Mouse (Mus musculus): ENCODE results near the gene Usp5.

GRCm38 (mm10) chr6:124796200-124796599, 33.1 kb downstream of the Usp5 start:
- TF ChIP-seq CTCF (IDR thresholded peaks at IDR 0.05; ENCODE audit: borderline replicate concordance, insufficient read depth, low read depth, low read length) (no peak), POLR2A (IDR thresholded peaks at IDR 0.05; ENCODE audit: borderline replicate concordance, insufficient read depth, low read length) (no peak)

Data from cerebellum, adult 2 months (tissue).